Mouse (Mus musculus): ENCODE results near the gene Gabbr2.

Gene Gabbr2

DNA sequence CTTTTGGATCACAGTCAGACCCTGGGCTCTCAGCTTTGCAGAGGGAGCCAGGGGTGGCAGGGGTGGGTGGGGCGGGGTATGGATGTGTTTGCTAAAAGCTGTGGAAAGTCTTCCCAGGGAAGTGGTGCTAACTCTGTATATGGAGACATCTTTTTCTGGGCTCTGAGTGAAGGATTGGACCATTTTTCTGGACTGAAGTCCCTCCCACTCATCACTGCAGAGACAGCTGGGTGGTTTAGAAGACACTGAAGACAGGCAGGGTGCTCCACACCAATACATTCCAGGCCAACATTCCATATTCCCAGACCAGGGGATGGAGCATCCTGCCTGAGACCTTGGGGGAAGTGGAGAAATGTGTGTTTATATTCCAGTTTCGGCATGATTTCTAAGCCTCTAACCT is 125.6 kb downstream of the Gabbr2 start:
- DNase-seq (ENCODE audit: low read depth, low spot score) = no peak

DNA sequence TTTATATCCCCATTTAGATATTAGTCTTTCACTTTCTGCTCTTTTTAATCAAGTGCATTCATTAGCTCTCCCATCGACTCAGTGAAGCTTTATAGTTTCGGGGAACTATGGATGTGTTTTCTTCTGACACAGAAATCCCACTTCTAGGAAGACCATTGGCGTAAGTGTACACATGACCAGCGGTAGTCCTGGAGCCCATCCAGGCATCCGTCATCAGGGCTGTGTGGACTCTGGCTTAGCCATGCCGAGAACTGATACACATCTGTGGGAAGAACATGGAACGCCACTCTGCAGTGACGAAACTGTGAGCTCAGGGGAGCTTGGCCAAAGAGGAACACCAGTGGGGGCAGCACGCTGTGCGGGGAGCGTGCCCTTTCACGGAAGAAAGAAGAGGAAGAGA is 128.0 kb downstream of the Gabbr2 start:
- DNase-seq (ENCODE audit: low read depth, low spot score) = no peak

DNA sequence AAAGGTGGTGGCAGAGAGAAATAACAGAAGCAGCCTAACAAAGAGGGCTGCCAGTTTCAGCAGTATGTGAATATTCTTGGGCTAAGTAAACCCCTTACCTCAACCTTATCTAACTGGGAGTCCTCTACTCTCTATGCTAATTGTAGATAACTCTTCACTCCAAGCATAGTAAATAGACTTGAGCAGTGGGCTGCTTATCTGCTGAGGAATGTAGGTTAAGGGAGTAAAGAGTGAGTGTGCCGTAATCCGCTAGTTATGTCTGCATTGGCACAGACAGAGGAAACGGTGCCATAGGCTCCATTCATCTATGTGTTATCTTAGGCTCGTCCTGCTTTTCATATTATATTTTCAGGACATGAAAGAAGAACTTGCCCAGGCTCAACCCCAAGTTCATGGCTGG is 129.0 kb downstream of the Gabbr2 start:
- DNase-seq (ENCODE audit: low read depth, low spot score) = no peak

DNA sequence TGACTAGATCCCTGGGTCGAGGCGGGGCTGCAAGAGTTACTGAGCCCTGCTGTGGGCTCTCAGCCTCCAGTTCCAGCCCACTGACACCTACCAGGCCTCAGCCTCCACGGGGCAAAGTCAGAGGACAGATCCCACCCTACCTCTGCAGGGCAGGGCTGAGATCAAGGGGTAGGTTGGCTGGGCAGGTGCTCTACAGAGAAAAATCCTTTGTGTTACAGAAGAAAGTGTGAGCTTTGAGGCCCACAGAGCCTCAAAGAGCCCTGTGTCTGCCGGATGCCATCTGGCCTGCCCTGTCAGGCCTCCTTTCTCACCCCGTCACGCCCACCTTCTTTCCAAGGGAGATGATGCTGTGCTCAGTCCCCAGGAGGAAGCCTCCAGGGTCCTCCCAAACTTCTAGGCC is 131.1 kb downstream of the Gabbr2 start:
- no peak for DNase-seq (ENCODE audit: low read depth, low spot score)

DNA sequence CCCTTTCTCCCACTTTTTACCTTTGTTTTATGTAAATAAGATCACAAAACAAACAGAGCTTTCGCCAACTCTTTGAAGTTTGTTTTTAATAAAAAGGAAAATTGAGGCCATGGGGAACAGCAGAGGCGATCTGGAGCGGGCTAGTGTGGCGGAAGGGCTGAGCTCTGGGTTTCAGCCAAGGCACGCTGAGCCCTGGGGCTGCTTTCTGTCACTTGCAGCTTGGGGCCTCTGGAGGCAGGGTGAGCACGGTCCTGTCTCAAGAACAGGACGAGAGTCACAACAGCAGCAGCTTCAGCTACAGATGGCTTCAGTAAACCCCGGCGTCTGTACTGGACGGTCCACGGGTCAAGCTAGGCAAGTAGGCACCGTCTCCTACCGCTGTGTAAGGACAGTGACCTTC is 132.8 kb downstream of the Gabbr2 start:
- no peak for DNase-seq (ENCODE audit: low read depth, low spot score)

DNA sequence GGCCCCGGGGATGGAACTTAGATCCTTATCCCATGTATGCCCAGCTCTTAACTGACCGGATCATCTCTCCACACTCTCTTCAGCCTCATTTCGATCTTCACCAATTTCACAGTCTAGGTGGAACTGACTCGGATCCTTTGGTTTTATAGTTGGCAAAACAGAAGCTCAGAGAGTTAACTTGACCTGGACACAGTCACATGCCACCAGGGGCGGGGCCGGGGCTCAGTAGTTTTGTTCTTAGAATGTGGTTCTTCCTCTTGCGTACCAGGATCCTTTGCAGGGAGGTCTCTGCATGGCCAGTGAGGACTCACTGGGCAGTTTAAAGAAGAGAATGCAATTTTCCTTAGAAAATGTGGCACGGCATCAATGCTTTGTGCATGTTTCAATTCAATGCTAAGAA is 135.5 kb downstream of the Gabbr2 start:
- DNase-seq (ENCODE audit: low read depth, low spot score) = no peak

DNA sequence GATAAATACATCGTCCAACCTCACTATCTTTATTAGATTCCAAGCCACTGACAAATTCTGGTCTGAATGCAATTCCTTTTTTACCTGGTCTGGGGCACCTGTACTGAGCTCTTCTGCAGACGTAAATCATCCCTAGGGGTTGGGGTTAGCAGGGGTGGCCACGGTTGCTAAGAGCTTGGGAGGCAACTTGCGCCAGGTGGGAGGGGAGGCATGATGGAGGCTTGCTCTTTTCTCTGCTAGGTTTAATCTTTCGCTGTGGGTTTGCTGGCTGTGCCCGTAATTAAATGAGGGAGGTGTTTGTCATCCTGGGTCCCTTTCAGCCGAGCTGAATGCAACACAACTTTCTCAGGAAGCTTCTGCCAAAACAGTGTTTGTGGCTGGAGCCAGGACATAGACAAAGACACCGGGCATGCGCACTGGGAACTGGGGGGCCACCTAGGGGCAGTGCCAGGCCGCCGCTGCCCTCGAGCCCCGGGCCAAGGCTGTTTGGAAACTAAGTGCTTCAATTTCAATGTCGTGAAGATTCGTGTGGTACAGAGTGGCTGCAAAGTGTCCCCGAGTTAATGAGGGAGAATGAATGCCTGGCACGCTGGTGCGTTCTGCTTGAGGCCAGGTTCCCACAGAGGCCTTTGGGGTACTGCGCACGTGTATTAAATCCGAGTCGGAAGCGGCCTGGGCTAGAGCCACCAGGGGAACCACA is 136.8 kb downstream of the Gabbr2 start:
- DNase-seq (ENCODE audit: low read depth, low spot score) = no peak

DNA sequence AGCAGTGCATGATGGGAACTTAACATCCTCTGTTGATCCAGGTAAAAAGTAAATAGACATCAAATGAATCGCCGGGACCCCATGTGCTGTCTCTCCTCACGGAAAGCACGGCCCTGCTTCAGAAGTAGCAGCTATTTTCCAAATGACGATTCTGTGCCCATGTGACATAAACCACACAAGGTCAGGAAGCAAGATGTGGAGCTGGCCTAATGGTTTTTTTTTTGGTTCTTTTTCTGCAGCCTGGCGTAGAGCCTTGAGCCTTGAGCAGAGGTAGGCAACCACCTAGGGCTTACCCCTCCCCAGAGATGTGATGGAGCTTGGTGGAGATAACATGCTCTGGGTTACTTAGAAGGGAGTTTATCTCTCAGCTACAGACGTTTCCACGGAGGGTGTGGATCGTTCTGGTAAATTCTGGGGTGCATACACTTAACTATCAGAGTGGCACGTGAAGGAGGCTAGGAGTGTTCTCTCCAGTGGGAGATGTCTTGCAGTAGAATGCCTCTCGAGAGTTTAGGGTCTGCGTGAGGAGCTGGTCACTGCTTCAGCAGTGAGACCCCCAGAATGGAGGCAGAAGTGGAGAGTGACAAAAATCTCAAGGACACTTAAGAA is 137.7 kb downstream of the Gabbr2 start:
- no peak for DNase-seq (ENCODE audit: low read depth, low spot score)

DNA sequence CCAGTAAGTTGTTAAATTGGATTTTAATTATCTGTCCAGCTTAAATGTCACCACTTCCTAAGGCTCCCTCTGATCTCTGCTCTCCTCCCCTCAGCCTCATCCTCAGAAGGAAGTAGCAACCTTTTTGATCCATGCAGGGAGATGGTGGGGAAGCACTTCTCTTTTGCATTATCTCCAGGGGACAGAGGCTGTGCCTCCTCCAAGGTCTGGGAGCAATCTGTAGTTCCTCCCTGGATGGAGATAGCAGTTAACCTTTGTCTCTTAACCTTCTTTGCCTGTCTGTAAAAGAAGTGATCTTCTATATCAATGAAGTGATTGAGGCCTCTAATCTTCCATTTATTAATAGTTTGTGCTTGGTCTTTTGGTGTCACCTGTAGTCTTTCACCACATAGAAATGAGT is 143.9 kb downstream of the Gabbr2 start:
- no peak for DNase-seq (ENCODE audit: low read depth, low spot score)

DNA sequence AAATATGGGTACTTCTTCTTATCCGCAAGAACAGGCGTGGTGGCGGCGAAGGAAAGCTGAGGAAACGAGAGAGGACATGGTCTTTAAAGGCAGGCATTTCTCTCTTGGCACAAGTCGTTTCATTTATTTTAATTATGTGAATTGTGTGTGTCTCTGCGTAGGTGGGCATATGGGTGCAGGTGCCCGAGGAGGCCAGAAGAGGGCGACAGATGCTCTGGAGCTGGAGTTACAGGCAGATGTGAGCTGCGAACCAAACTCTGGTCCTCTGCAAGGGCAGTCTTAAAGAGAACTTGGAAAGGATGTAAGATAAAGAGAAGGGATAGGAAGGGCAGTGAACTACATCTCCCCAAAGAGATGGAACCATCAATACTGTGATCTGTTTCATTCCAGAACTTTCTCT is 145.3 kb downstream of the Gabbr2 start:
- no peak for DNase-seq (ENCODE audit: low read depth, low spot score)

DNA sequence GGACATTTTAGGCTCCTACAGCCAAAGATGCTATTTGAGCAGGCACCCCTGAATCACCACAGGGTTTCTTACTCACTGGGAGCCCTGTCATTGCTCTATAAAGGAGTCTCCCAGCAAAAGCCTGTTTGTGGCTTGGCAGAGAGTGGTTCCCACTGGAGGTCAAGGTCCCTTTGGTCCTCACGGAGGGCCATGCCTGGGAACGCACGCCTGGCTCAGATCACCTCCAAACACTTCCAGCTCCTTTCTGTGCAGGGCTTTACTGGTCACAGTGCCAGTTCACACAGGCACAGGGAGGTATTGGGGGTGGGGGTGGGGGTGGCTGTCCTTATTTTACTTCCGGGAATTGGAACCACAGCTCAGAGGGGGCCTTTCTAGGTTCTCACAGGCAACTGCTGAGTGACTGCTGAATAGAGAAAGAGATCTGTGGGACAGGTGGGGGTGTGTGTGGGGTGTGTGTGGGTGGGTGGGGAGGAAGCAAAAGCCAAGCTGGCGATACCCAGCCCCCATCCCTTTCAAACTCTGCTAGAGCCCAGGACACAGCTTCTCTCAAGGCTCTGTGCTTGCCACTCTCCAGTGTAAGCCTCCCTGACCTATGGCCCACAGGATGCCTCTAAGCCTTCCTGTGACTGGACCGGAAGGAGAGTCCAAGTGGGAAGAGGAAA is 146.6 kb downstream of the Gabbr2 start:
- no peak for DNase-seq (ENCODE audit: low read depth, low spot score)

DNA sequence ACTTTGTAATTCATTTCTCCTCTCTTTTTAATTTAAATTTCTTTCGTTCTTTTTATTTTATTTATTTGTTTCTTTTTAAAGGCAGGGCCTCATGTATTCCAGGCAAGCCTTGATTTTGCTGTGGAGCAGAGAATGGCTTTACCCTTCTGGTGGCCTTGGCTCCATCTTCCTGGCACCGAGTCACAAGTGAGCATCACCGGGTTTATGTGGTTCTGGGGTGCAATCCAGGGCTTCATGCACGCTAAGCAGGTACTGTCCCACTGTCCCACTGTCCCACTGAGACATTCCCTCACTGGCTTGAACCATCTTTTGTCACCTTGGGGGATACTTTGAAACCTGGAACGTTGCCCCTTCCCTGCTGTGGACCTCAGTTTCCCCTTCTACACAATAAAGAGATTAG is 147.1 kb downstream of the Gabbr2 start:
- no peak for DNase-seq (ENCODE audit: low read depth, low spot score)

DNA sequence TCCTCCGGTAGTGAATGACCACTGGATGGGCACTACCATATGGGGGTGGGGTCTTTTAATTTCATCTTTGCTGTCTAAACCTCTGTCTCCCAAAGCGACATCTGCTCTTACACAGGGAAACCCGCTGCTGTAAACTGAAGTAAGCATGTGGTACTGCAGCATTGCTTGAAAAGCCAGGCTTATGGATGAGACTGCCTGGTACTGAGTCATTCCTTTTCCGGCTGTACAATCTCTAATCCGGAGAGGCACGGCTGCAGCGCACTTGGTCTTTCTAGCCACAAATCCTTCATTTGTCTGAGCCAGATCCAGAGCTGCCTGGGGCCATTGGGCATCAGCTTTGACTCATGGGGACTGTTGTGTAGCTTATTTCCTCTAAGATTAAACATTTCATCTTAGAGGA is 149.1 kb downstream of the Gabbr2 start:
- DNase-seq (ENCODE audit: low read depth, low spot score) = no peak

DNA sequence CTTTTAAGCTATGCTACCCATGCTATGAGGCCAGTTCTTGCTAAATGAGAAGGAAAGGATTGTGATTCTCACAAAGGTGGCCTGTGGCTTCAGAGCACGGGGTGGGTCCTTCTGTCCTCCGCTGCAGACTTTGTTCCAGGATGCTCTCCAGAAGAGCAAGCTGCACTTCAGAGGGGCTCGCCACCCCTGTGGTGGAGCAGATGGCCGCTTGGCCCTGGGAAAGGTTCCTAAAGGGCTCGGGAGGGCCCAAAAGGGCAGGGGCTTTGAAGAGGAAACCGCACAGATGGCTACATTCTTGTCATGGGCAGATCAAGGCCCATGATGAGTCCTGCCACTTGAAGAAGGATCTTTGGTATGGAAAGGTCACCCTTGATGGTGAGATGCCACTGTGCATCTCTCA is 151.5 kb downstream of the Gabbr2 start:
- no peak for DNase-seq (ENCODE audit: low read depth, low spot score)

DNA sequence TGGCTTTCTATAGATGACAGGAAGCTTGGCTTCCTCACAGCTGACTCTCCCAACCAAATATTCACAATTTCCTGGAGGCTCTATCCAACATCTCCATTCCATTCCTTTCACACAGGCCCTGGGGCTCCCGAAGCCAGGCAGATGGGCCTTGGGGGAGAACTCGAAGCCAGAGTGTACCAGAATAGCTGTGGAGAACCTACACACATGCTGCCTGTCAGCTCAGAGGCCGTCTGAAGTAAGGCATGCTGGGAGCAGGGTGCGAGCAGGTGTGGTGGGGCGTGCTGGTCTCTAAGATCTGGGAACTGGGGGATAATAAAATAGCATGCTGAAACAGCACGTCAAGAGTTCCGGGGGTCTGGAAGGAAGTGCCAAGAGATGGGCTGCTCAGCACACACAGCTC is 154.3 kb downstream of the Gabbr2 start:
- DNase-seq (ENCODE audit: low read depth, low spot score) = no peak

DNA sequence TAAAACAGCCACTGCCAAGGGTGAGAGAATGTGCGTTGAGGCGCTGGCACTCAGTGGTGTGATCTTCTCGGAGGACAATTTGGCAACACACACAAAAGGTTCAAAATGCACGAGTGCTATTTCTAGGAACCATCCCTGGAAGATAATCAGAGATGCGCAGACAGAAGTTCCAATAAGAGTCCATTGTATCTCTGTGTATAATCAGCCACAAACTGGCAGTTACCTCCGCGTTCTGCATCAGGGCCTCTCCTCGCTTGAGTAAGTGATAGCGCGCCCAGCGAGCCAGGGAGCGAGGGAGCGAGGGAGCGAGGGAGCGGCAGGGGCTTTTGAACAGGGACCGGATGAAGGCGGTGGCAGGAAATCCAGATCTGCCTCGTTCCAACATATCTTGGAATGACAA is 155.6 kb downstream of the Gabbr2 start:
- no peak for DNase-seq (ENCODE audit: low read depth, low spot score)

DNA sequence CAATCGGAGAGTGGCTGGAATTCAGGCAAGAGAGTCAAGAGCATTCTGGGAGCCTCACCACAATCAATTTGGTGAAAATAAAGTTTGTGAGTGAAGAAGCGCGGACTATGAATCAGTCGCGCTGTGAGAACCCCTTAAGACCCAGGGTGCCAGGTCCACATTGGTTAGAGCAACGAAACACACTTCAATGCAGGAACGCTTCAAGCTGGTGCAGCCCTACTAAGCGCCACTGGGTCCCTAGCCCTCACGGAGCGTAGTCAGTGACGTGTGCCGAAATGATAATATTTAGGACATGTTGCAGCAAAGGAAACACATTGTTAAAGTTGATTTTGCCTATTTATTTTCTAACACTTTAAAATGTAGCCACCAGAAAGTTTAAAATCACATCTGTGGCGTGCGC is 156.6 kb downstream of the Gabbr2 start:
- DNase-seq (ENCODE audit: low read depth, low spot score) = no peak

DNA sequence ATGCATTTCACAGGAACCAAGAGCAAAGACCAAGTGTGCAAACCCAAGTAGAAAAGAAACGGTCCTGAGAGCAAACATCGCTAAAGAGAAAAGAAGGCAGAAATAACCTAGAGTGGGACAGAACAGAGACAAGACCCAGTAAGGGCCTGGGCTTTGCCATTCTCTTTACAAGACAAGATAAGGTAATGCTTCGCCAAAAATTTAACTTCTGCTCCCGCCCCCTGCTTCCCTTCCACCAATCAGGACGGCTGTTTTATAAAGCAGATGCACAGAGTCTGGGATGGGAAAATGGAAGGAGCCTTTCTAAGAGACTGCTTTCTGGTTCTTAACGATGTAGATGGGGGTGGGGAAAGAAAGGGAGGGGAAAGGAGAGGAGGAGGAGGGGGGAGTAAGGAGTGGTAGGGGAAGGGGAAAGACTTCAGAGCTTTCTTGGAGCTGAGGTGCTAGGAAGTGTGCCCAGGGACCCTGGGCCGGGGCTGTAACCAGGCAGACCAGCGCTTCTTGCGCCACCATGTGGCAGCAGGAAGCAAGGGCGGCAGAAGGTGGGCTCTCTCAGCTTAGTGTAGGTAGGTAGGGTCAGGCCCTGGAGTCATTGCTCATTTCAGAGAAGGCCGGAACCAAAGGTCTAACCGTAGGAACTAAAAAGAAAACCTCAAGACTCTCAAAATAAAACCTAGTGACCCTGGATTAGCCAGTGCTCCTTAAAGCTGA is 158.7 kb downstream of the Gabbr2 start:
- DNase-seq (ENCODE audit: low read depth, low spot score) = no peak

DNA sequence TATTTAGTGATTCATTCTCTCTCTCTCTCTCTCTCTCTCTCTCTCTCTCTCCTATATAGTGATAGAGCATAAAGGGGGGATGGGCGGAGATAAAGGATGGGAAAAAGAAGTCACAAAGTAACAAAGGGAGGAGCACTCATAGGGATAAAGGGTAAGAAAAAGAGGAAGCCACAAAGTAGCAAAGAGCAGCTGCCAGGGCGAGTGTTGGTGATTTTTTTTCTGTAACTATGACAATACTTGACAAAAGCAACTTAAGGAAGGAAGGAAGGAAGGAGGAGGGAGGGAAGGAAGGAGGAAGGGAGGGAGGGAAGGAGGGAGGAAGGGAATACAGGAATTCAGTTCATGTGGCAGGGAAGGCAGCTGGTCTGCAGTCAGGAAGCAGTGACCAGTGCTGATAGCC is 162.0 kb downstream of the Gabbr2 start:
- DNase-seq (ENCODE audit: low read depth, low spot score) = no peak

DNA sequence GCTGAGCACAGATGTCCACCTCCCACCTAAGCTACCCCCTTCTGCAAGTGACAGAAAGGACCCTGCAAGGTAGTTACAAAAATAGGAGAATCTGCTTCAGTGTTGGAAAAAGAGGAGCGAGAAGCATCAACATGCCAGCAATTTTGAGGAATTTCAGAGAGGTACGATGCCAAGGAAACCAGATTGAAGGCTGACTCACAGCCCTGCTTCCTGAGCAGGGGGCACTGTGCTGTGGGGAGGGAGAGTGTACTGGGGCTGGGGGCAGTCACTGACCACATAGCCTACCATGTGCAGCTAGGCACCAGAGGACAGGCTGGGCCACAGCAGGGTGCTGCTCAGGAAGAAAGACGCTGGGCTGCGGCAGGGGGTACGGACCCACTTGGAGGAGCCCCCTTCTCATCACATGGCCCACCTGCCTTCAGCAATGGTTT is 163.5 kb downstream of the Gabbr2 start:
- no peak for DNase-seq (ENCODE audit: low read depth, low spot score)

DNA sequence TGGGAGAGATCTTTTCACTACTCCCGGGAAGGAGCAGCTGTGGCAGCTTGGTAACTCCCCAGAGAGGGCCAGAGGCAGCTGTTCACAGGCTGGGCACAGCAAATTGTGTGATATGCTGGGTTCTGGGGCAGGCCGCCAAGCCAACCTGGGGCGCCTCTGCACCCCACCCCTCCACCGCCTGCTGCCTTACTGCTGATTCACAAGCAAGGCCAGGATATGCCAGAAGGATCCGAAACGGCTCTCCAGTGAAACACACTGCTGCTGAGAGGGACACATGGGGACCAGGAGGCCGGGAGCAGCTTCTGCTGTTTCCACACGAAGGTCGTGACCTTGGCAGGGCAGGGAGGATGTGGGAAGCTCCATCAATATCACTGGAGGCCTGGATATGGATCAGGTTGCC is 164.2 kb downstream of the Gabbr2 start:
- DNase-seq (ENCODE audit: low read depth, low spot score) = no peak

DNA sequence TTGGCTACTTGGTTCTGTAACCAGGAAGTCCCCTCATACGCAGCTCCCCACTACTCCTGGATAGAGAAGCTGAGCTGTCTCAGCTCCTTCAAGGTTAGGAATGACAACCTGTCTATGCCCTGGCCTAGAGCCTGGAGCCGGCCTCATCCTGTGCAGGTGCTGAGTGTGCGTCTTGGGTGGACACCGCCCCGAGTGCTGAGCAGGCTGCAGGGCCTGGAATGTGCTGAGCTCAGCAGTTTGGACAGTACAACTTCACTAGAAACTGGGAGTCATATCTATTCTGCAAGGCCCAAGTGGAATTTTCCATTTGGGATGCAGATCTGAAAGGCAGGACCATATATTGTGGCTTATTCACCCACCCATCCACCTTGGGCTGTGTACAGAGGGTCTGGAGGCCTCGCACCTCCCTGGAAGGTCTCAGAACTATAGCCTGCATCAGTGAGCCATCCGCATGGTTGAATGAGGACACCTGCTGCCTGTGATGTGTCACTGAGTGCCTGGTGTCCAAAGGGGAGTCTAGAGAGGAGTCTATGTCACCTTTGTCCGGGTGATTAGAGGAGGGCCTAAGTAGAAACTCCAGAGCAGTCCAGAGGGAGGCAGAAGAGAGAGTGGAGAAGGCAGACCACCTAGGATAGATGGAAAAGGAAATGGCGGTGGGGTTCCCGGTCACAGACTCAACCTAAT is 165.7 kb downstream of the Gabbr2 start:
- no peak for DNase-seq (ENCODE audit: low read depth, low spot score)
